Mouse (Mus musculus): ENCODE measurements around the gene Dlg4. TPM values are rescaled to one million over a fixed set of nuclear protein-coding genes. Genes with fewer than 3 reads are reported as not detected.
A peak's percentile ranks its signal among the peaks of the same experiment; 100 is the strongest.
"Not testable (repeated sequence)": the region's sequence is repeated elsewhere in the genome, so short reads cannot be mapped to it uniquely, and the experiment has no call there.

Dlg4 gene
- polyA plus RNA-seq, 1 experiment from 2014 or later, result 0.53 TPM

GRCm38 (mm10) chr11:70013408-70013807 is 3.3 kb upstream of the Dlg4 start:
- Histone ChIP-seq H3K36me3 (ENCODE audit: control insufficient read depth, insufficient read depth) (peaks cover 42% of the 10 kb centered on the region), H3K27ac (ENCODE audit: low read length) (no peak overlapping the region), H3K4me2 (ENCODE audit: low read depth, low read length) (no peak overlapping the region), H3K9me3 (replicated peaks; ENCODE audit: control insufficient read depth, low read length) (no peaks in the 10 kb centered on the region), H3K27me3 (ENCODE audit: control insufficient read depth, insufficient read depth, low read depth, low read length) (no peaks in the 10 kb centered on the region), H3K4me3 (ENCODE audit: low read depth, low read length) (no peak overlapping the region), H3K9ac (ENCODE audit: low read depth, low read length) (no peak overlapping the region), H3K4me1 (ENCODE audit: control insufficient read depth, low read depth, low read length) (peaks cover 18% of the 10 kb centered on the region)
- no peak for ATAC-seq (ENCODE audit: low read depth)
- 76% methylated on average over 3 of the region's 3 CpGs for WGBS (ENCODE audit: insufficient replicate concordance)

DNA sequence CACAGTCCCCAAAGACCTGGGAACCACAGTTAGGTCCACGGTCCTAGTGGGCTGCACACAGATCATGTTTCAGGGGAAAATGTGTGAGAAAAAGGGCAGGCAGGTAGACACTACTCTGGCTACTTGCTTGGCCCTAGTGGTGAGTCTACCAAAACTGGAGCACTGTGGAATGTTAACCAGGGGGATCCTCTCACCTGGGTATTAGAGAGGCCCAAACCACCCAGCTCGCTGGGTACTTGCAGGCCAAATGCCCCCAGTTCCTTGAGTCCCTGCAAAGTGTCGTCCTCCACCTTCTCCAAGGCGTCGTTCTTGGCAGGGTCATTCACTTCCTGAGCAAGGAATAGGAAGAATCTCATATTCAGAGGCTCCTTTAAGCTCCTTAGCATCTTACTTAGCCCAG is 2.7 kb upstream of the Dlg4 start:
- Histone ChIP-seq H3K9me3 (replicated peaks; ENCODE audit: control insufficient read depth, low read length) (no peaks in the 10 kb centered on the region), H3K4me1 (ENCODE audit: control insufficient read depth, low read depth, low read length) (peaks cover 24% of the 10 kb centered on the region), H3K4me3 (ENCODE audit: low read depth, low read length) (peak overlapping the region; percentile 82; the same call in 1 of the 2 replicates), H3K27me3 (ENCODE audit: control insufficient read depth, insufficient read depth, low read depth, low read length) (no peaks in the 10 kb centered on the region), H3K36me3 (ENCODE audit: control insufficient read depth, insufficient read depth) (peaks cover 41% of the 10 kb centered on the region), H3K27ac (ENCODE audit: low read length) (no peak overlapping the region), H3K4me2 (ENCODE audit: low read depth, low read length) (peak overlapping the region; percentile 93), H3K9ac (ENCODE audit: low read depth, low read length) (peak overlapping the region; percentile 87; the same call in 1 of the 2 replicates)
- 72% methylated on average over 5 of the region's 5 CpGs for WGBS (ENCODE audit: insufficient replicate concordance)
- ATAC-seq (ENCODE audit: low read depth), result no peak

- peak within 1 kb of the TSS; percentile 82 for H3K4me3 ChIP-seq (ENCODE audit: low read depth, low read length)
- H3K36me3 ChIP-seq (ENCODE audit: control insufficient read depth, insufficient read depth), result peaks cover 31% of the 10 kb centered on the region
- no peaks in the 10 kb centered on the region for H3K27me3 ChIP-seq (ENCODE audit: control insufficient read depth, insufficient read depth, low read depth, low read length)
- peak within 1 kb of the TSS; percentile 87 for H3K9ac ChIP-seq (ENCODE audit: low read depth, low read length)
- peak within 1 kb of the TSS; percentile 93 for H3K4me2 ChIP-seq (ENCODE audit: low read depth, low read length)
- ATAC-seq (ENCODE audit: low read depth), result peak; percentile 91
- H3K4me1 ChIP-seq (ENCODE audit: control insufficient read depth, low read depth, low read length), result peaks cover 25% of the 10 kb centered on the region
- WGBS (ENCODE audit: insufficient replicate concordance), result under 1% methylated on average over 35 of the region's 35 CpGs
- H3K27ac ChIP-seq (ENCODE audit: low read length), result peak within 1 kb of the TSS; percentile 73
- no peaks in the 10 kb centered on the region for H3K9me3 ChIP-seq (replicated peaks; ENCODE audit: control insufficient read depth, low read length)
Measured at GRCm38 (mm10) chr11:70014880-70015558, 1.7 kb upstream of the Dlg4 start, which contains the start of gene Acadvl. Gene Acadvl, minus strand, starts transcription at chr11:70015411.

DNA sequence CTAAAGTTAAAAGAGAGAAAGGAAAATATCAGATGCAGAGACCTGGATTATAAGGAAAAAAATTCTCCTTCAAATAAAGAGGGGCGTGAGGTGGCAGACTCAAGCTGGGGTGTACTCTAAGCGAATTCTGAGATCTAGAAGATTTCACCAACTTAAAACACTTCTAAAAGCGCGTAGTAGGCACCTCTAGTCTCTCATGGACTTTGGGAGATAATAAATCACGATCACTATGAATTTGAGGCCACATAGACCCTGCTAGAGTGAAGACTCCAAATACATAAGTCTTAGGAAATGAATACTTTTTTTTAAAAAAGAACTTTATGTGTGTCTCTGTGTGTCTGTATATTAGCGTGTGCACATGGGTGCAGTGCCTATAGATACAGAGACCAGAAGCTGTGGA is 1.1 kb upstream of the Dlg4 start:
- 58% methylated on average over 6 of the region's 6 CpGs for WGBS (ENCODE audit: insufficient replicate concordance)
- no peaks in the 10 kb centered on the region for H3K27me3 ChIP-seq (ENCODE audit: control insufficient read depth, insufficient read depth, low read depth, low read length)
- no peak for ATAC-seq (ENCODE audit: low read depth)
- H3K4me1 ChIP-seq (ENCODE audit: control insufficient read depth, low read depth, low read length), result peaks cover 30% of the 10 kb centered on the region
- H3K4me2 ChIP-seq (ENCODE audit: low read depth, low read length), result peak overlapping the region; percentile 93
- H3K9ac ChIP-seq (ENCODE audit: low read depth, low read length), result peak overlapping the region; percentile 18; the same call in 1 of the 2 replicates
- H3K9me3 ChIP-seq (replicated peaks; ENCODE audit: control insufficient read depth, low read length), result no peaks in the 10 kb centered on the region
- peak overlapping the region; percentile 82 for H3K4me3 ChIP-seq (ENCODE audit: low read depth, low read length)
- H3K36me3 ChIP-seq (ENCODE audit: control insufficient read depth, insufficient read depth), result peaks cover 25% of the 10 kb centered on the region
- no peak overlapping the region for H3K27ac ChIP-seq (ENCODE audit: low read length)

GRCm38 (mm10) chr11:70016177-70016576 is 565 bp upstream of the Dlg4 start:
- WGBS (ENCODE audit: insufficient replicate concordance), result 78% methylated on average over 2 of the region's 2 CpGs
- Histone ChIP-seq H3K4me1 (ENCODE audit: control insufficient read depth, low read depth, low read length) (peaks cover 35% of the 10 kb centered on the region), H3K36me3 (ENCODE audit: control insufficient read depth, insufficient read depth) (peaks cover 20% of the 10 kb centered on the region)
- H3K27me3 ChIP-seq (ENCODE audit: control insufficient read depth, insufficient read depth, low read depth, low read length); H3K9ac ChIP-seq (ENCODE audit: low read depth, low read length); H3K4me2 ChIP-seq (ENCODE audit: low read depth, low read length); H3K27ac ChIP-seq (ENCODE audit: low read length); H3K4me3 ChIP-seq (ENCODE audit: low read depth, low read length); H3K9me3 ChIP-seq (replicated peaks; ENCODE audit: control insufficient read depth, low read length); ATAC-seq (ENCODE audit: low read depth): not testable (repeated sequence)

DNA sequence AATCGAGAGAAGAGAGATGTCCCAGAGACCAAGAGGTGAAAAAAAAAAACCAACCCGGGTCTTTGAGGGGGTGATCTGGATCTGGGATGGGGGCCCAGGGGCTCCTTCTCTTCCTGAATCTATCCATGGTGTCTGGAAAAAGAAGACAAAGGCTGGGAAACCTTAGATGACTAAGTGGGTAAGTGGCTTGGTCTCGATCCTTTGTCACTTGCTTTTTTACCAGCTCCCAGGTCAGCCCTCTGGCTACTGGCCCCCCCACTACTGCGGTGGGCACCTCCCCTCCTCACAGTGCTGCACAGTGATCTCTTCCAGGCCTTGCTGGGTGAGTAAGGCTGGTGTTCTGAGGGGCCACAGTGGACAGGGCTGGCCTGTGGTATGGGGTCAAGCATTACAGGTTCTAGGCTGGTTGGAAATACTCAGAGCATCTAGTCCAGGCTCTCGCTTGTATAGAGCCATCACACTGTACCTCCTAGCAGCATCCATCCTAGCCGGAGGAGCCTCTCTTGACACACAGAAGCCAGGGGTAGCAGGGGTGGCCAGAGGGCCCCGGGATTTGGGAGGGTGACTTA is 541 bp downstream of the Dlg4 start:
- Histone ChIP-seq H3K9me3 (replicated peaks; ENCODE audit: control insufficient read depth, low read length) (no peaks in the 10 kb centered on the region), H3K4me3 (ENCODE audit: low read depth, low read length) (no peak overlapping the region), H3K4me1 (ENCODE audit: control insufficient read depth, low read depth, low read length) (peaks cover 41% of the 10 kb centered on the region), H3K9ac (ENCODE audit: low read depth, low read length) (no peak overlapping the region), H3K36me3 (ENCODE audit: control insufficient read depth, insufficient read depth) (peaks cover 9% of the 10 kb centered on the region; the same call in 1 of the 2 replicates), H3K27ac (ENCODE audit: low read length) (no peak overlapping the region), H3K4me2 (ENCODE audit: low read depth, low read length) (no peak overlapping the region), H3K27me3 (ENCODE audit: control insufficient read depth, insufficient read depth, low read depth, low read length) (peaks cover 8% of the 10 kb centered on the region)
- ATAC-seq (ENCODE audit: low read depth), result no peak
- 44% methylated on average over 7 of the region's 7 CpGs for WGBS (ENCODE audit: insufficient replicate concordance)

- no peak overlapping the region for H3K27ac ChIP-seq (ENCODE audit: low read length)
- ATAC-seq (ENCODE audit: low read depth), result no peak
- 5% methylated on average over 21 of the region's 25 CpGs for WGBS (ENCODE audit: insufficient replicate concordance)
- H3K9me3 ChIP-seq (replicated peaks; ENCODE audit: control insufficient read depth, low read length), result no peaks in the 10 kb centered on the region
- peak overlapping the region; percentile 56 for H3K4me2 ChIP-seq (ENCODE audit: low read depth, low read length)
- no peaks in the 10 kb centered on the region for H3K36me3 ChIP-seq (ENCODE audit: control insufficient read depth, insufficient read depth)
- H3K9ac ChIP-seq (ENCODE audit: low read depth, low read length), result peak overlapping the region; percentile 22; the same call in 1 of the 2 replicates
- H3K27me3 ChIP-seq (ENCODE audit: control insufficient read depth, insufficient read depth, low read depth, low read length), result peaks cover 12% of the 10 kb centered on the region
- H3K4me3 ChIP-seq (ENCODE audit: low read depth, low read length), result peak overlapping the region; percentile 43
- peaks cover 41% of the 10 kb centered on the region for H3K4me1 ChIP-seq (ENCODE audit: control insufficient read depth, low read depth, low read length)
Measured at GRCm38 (mm10) chr11:70018131-70018990, 1.6 kb downstream of the Dlg4 start.

DNA sequence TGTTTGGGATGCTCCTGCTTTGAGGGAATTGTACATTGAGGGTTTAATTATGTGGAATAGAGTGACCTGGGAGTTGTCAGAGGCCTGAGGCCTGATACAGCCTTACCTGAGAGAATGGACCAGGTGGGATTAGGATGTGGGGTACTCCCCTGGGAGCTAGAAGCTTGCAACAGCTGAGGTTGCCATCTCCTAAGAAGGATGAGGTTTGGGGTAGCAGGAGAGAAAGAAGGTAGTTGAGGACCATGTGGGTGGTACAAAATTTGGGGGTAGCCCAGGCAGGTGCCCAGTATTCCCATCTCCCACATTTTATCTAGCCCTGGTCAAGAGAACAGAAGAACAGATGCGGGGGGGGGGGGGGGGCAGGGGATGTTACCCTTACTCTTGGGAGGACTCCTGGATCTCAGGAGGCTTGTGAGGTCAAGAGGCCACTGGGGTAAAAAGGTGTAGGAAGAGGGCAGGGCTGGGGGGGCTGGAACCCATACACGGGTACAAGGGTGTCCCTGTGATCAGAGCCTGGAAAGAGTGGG is 2.8 kb downstream of the Dlg4 start:
- H3K27ac ChIP-seq (ENCODE audit: low read length), result no peak overlapping the region
- H3K27me3 ChIP-seq (ENCODE audit: control insufficient read depth, insufficient read depth, low read depth, low read length), result peaks cover 23% of the 10 kb centered on the region

More for the DNA sequence above, 2.8 kb downstream of the Dlg4 start:
- no peak for ATAC-seq (ENCODE audit: low read depth)
- Histone ChIP-seq H3K4me1 (ENCODE audit: control insufficient read depth, low read depth, low read length) (peaks cover 35% of the 10 kb centered on the region), H3K36me3 (ENCODE audit: control insufficient read depth, insufficient read depth) (no peaks in the 10 kb centered on the region), H3K4me2 (ENCODE audit: low read depth, low read length) (no peak overlapping the region), H3K4me3 (ENCODE audit: low read depth, low read length) (no peak overlapping the region), H3K9me3 (replicated peaks; ENCODE audit: control insufficient read depth, low read length) (no peaks in the 10 kb centered on the region), H3K9ac (ENCODE audit: low read depth, low read length) (no peak overlapping the region)
- WGBS (ENCODE audit: insufficient replicate concordance), result 13% methylated on average over 2 of the region's 2 CpGs

Measured in liver, embryonic 16.5 days (tissue).